Mouse (Mus musculus) ES-Bruce4 (cell line): Measurements from ENCODE around the gene Cox8a.

Source experiments
- CTCF ChIP-seq: IDR thresholded peaks from one replicate; pipeline ENCODE4 v1.8.1; 2011; ENCODE audit warnings: low read depth, low read length
- POLR2A ChIP-seq: IDR thresholded peaks from one replicate; pipeline ENCODE4 v1.8.1; 2011; ENCODE audit warnings: low read length; ENCODE audit not compliant: insufficient read depth

DNA sequence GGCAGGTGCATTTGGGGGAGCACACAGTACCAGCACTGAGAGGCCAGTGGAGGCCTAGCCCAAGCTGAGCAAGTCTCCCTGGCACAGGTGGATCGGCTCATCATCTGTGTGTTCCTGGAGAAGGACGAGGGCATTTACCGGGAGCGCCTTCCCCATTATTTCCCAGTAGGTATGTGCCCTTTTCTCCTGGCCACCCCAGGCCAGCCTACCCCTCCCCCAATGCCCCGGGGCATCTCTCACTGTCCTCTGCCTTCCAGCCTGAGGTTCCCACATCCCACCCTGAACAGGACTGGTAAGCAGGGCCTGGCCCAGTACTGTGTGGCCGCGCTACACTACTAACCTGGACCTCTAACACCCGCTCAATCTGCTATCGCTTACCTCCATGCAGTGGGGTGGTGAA is 20.0 kb downstream of the Cox8a start:
- TF ChIP-seq CTCF: no peak
- no peak for TF ChIP-seq POLR2A
